Mouse (Mus musculus) stomach, embryonic 14.5 days (tissue): ENCODE measurements around the gene Coro2b. TPM values are rescaled to one million over a fixed set of nuclear protein-coding genes. Genes with fewer than 3 reads are reported as not detected.

Experiments used
- ATAC-seq: fragments of 200-750 bp; cut with Nextera tagmentation; 2 replicates; pipeline ENCODE4 v1.8.0; 2017; ENCODE audit warnings: low read depth, moderate TSS enrichment; ENCODE audit not compliant: insufficient number of reproducible peaks, insufficient read depth, low FRiP score
- H3K27ac ChIP-seq: fragments of 300-500 bp; sonication (generic); 2 replicates; pipeline ENCODE4 v1.5.1; 2014; ENCODE audit warnings: mild to moderate bottlenecking, low read length, moderate library complexity, mixed read lengths
- H3K27me3 ChIP-seq: fragments of 300-500 bp; sonication (generic); 2 replicates; pipeline ENCODE4 v1.6.1; 2014; ENCODE audit warnings: low read length, control low read depth, mixed read lengths; ENCODE audit not compliant: control insufficient read depth, insufficient read depth
- H3K36me3 ChIP-seq: fragments of 300-500 bp; sonication (generic); 2 replicates; pipeline ENCODE4 v1.6.1; 2014; ENCODE audit warnings: mild to moderate bottlenecking, control low read depth, low read length, moderate library complexity, mixed read lengths; ENCODE audit not compliant: control insufficient read depth, insufficient read depth
- H3K4me1 ChIP-seq: fragments of 300-500 bp; sonication (generic); 2 replicates; pipeline ENCODE4 v1.6.1; 2014; ENCODE audit warnings: low read length, control low read depth, mixed read lengths; ENCODE audit not compliant: control insufficient read depth, insufficient read depth
- H3K4me2 ChIP-seq: fragments of 300-500 bp; sonication (generic); replicated peaks from 2 replicates; pipeline ENCODE4 v1.6.1; 2014; ENCODE audit warnings: low read depth, low read length, control low read depth
- H3K4me3 ChIP-seq: fragments of 300-500 bp; sonication (generic); 2 replicates; pipeline ENCODE4 v1.5.1; 2014; ENCODE audit warnings: low read depth, low read length, control low read depth
- H3K9ac ChIP-seq: fragments of 300-500 bp; sonication (generic); replicated peaks from 2 replicates; pipeline ENCODE4 v1.6.1; 2014; ENCODE audit warnings: low read depth, mild to moderate bottlenecking, control low read depth, low read length, moderate library complexity, mixed read lengths
- H3K9me3 ChIP-seq: fragments of 300-500 bp; sonication (generic); 2 replicates; pipeline ENCODE4 v1.6.1; 2016; ENCODE audit warnings: low read depth, low read length, control low read depth; ENCODE audit not compliant: control insufficient read depth
- WGBS: fragments of 180-500 bp; shearing (Covaris S2); extraction: QIAGEN DNeasy Blood & Tissue Kit; methylation state at CpG from one replicate; pipeline ENCODE4 v1.1.7; 2014; 5-methylcytosine and 5-hydroxymethylcytosine counted together
- polyA plus RNA-seq: library from polyadenylated mRNA; unstranded; fragments of >200 nt; fragmentation: Nextera tagmentation; extraction: Ambion mirVana; gene quantifications from 2 replicates; pipeline ENCODE4 v1.2.1, GENCODE M21; 2014

Coro2b gene
- polyA plus RNA-seq, 1 experiment from 2014 or later, result 13.0 TPM

DNA sequence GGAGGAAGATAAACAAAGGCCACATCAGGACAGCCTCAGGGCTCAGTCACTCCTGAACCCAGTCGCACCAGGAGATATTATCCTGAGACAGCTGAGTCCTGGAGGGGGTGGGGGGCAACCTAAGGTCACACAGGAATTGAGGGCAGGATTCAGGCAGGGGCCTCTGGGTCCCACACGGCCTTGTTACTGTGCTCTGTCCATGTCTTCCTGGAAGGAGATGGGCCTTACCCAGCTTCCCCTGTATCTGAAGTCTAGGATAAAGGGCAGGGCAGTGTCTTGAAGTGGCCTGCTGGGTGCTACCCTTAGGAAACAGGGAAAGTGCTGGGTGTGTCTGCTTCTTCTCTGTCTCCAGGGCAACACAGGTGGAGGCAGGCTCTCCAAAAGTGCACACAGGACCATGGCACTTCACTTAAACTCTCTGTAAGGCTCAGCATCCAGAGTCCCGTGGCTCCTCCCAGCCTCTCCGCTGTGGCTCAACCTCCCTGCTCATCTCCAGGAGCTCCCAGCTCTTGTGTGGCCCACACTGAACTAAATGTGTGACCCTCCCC lies 12.0 kb downstream of the Coro2b start:
- Histone ChIP-seq H3K9me3 (no peaks in the 10 kb centered on the region), H3K9ac (no peak overlapping the region), H3K4me2 (no peak overlapping the region), H3K4me3 (no peak overlapping the region), H3K27me3 (no peaks in the 10 kb centered on the region), H3K4me1 (peaks cover 34% of the 10 kb centered on the region), H3K27ac (no peak overlapping the region), H3K36me3 (no peaks in the 10 kb centered on the region)
- ATAC-seq, result no peak
- WGBS, result 57% methylated on average over 4 of the region's 4 CpGs

DNA sequence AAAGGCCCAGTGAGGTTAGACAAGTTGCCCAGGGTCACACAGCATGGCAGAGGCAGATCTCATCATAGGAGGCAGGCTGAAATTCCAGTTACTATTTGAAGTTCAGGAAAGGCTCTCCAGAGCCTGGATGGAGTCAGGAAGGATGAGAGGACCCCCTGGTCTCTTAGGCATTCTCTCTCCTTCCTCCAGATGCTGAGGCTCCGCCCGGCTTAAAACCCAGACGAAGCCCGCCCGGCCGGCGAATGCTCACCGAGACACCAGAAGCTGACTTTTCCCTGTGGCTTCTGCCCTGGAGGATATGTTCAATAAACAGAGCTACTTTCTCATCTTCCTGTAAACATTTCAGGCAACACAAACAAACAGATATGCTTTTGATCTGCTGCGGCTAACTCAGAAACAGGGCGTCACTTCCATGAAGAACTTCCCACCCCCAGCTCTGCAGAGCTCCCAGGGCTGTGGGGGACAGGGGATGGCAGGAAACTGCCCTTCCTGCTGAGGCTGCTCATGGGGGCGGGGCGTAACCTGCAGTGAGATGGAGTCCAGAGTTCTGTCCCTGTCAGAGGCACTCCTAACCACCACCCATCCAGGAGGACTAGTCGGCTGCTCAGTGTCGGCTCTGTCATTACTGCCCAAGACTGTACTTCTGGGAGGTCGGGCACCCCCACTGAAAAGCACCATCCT lies 13.9 kb downstream of the Coro2b start:
- Histone ChIP-seq H3K27me3 (no peaks in the 10 kb centered on the region), H3K27ac (peak overlapping the region; percentile 49; the same call in 1 of the 2 replicates), H3K36me3 (no peaks in the 10 kb centered on the region), H3K9ac (no peak overlapping the region), H3K4me2 (no peak overlapping the region), H3K4me3 (no peak overlapping the region), H3K9me3 (no peaks in the 10 kb centered on the region), H3K4me1 (peaks cover 34% of the 10 kb centered on the region)
- ATAC-seq, result no peak; the same call in 1 of the 2 replicates
- WGBS, result 27% methylated on average over 15 of the region's 15 CpGs

DNA sequence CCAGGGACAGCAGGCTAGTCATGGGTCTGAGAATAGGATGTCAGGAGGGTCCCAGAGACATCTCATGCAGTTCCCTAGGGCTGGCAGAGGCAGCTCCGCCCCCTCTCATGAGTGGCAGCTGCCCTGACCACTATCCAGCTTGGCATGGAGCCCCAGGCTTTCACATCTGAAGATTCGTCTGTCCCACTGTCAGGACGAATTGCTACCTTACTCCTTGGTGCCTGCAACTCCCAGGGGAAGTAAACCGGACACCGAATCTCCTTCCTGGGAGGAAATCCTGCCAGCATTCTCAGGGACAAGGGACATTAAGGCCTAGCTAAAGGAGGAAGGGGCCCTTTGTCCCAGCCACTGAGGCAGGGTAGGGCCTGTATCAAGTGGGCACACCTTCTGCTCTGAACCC lies 14.6 kb downstream of the Coro2b start:
- H3K4me3 ChIP-seq, result no peak overlapping the region
- 58% methylated on average over 5 of the region's 5 CpGs for WGBS
- H3K27ac ChIP-seq, result peak overlapping the region; percentile 49; the same call in 1 of the 2 replicates
- H3K27me3 ChIP-seq, result no peaks in the 10 kb centered on the region
- ATAC-seq, result no peak
- no peak overlapping the region for H3K9ac ChIP-seq
- H3K4me1 ChIP-seq, result peaks cover 34% of the 10 kb centered on the region
- H3K9me3 ChIP-seq, result no peaks in the 10 kb centered on the region
- no peaks in the 10 kb centered on the region for H3K36me3 ChIP-seq
- H3K4me2 ChIP-seq, result no peak overlapping the region

DNA sequence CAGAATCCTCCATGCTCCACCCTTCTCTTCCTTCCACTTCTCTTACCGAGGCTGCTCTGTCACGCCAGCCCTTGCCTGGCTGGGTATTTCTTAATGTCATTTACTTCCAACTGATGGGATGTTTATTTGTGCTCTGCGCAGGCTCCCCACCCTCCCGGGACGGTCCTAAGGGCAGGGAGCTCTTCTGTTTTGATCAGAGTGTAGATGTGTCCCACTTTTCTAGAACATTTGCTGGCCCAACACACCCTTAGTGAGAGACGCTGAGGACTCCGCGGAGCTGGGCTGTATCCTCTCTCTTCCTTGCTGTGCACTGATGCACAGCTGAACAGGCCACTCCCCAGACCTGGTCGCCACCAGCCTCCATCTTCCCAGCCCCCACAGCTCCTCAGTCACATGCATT lies 15.3 kb downstream of the Coro2b start:
- no peak overlapping the region for H3K4me3 ChIP-seq
- no peak overlapping the region for H3K4me2 ChIP-seq
- no peaks in the 10 kb centered on the region for H3K36me3 ChIP-seq
- no peak overlapping the region for H3K9ac ChIP-seq
- 0 out of 2 replicates have a peak overlapping the region, but pooled peaks have one; percentile 1 for H3K27ac ChIP-seq
- no peak for ATAC-seq
- H3K27me3 ChIP-seq, result no peaks in the 10 kb centered on the region
- peaks cover 27% of the 10 kb centered on the region for H3K4me1 ChIP-seq
- H3K9me3 ChIP-seq, result no peaks in the 10 kb centered on the region
- 48% methylated on average over 9 of the region's 9 CpGs for WGBS

DNA sequence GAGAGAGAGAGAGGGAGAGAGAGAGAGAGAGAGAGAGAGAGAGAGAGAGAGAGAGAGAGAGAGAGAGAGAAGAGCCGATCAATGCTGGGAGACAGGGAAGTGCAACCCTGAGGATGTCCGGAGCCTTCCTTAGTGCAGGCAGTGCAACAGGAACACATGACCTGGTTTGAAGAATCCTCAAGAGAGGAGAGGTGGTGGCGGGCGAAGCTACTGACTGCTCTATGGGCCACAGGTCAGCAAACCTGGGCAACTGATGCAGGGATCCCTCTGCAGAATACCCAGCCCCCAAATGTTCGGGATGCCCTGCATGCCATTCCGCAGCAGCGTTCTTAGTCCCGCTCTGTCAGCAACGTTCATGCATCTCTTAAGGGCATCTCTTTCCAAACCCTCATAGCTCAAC lies 15.9 kb downstream of the Coro2b start:
- no peaks in the 10 kb centered on the region for H3K36me3 ChIP-seq
- 44% methylated on average over 9 of the region's 9 CpGs for WGBS
- no peak for ATAC-seq
- no peaks in the 10 kb centered on the region for H3K9me3 ChIP-seq
- no peak overlapping the region for H3K4me2 ChIP-seq
- no peaks in the 10 kb centered on the region for H3K27me3 ChIP-seq
- no peak overlapping the region for H3K4me3 ChIP-seq
- no peak overlapping the region for H3K9ac ChIP-seq
- H3K27ac ChIP-seq, result no peak overlapping the region
- H3K4me1 ChIP-seq, result peaks cover 24% of the 10 kb centered on the region

DNA sequence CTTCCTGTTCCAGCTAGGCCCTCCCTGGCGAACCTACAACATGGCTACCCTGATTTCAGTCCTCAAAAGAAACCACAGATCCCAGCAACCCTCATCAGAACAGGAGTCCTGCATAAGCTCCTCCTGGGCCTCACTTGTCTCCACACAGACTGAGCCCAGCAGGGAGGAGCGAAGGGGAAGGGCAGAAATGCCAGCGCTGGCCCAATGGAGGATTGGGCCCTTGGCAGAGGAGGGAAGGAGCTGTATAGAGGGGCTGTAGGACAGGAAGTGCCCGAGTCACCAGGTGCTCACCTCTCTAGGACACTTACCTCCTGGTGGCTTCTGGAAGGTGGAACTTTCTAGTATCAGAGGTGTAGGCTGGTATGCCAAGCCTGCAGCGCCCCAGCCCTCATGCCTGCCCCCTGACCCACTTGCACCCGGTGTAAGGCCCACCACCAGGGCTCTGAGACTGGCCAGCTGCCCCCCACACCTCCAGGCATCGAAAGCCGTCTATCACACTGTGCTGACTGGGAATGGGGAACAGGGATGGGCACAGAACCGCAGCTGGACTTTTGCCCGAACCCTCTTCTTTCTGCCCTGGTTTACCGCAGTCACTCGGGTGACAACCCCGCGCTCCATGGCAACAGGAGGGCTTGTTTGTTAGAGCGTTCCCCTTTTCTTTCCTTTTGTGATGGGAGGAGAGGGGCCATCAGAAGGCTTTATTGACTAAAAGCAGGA lies 16.9 kb downstream of the Coro2b start:
- H3K9me3 ChIP-seq, result no peaks in the 10 kb centered on the region
- no peak for ATAC-seq
- no peak overlapping the region for H3K4me3 ChIP-seq
- no peaks in the 10 kb centered on the region for H3K27me3 ChIP-seq
- peaks cover 25% of the 10 kb centered on the region for H3K4me1 ChIP-seq
- no peaks in the 10 kb centered on the region for H3K36me3 ChIP-seq
- H3K4me2 ChIP-seq, result no peak overlapping the region
- H3K27ac ChIP-seq, result no peak overlapping the region
- WGBS, result 70% methylated on average over 15 of the region's 15 CpGs
- H3K9ac ChIP-seq, result no peak overlapping the region

DNA sequence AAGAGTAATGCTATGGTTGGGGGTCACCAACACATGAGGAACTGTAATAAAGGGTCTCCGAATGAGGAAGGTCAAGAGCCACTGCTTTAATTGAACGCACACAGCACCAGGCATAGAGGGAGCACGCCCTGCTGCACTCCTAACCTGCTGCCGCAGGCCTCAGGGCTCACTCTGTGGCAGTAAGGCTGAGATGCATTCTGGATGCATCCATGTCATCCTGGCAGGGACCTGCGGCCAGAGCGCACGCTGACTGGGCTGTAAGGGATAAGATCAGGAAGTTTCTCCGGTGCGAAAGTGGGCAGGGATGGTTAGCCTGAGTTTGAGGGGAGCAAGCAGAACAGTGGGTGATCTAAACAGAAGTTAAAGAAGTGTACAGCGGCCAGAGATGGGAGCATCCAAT lies 17.5 kb downstream of the Coro2b start:
- no peak overlapping the region for H3K4me2 ChIP-seq
- ATAC-seq, result no peak
- no peak overlapping the region for H3K4me3 ChIP-seq
- no peak overlapping the region for H3K9ac ChIP-seq
- no peaks in the 10 kb centered on the region for H3K9me3 ChIP-seq
- H3K36me3 ChIP-seq, result no peaks in the 10 kb centered on the region
- WGBS, result 92% methylated on average over 10 of the region's 10 CpGs
- peaks cover 30% of the 10 kb centered on the region for H3K4me1 ChIP-seq
- no peaks in the 10 kb centered on the region for H3K27me3 ChIP-seq
- H3K27ac ChIP-seq, result no peak overlapping the region

DNA sequence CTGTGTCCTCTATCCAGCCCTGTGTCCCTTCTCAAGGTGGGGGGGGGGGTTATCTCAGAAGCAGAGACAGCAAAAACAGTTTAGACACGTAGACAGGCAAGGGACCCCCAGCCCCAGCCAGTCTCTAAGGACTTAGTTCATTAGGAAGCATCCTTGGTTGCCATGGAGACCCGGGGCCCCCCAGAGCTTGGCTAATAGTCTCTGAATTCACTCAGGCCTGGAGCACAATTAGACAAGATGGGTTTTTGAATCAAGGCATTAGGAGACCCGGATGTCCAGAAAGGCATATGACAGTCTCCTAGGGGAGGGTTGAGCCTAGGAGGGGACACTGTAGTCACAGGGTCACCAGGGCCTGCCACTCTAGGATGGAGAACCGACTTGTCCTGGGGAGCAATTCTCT lies 18.3 kb downstream of the Coro2b start:
- no peaks in the 10 kb centered on the region for H3K27me3 ChIP-seq
- no peak for ATAC-seq
- peaks cover 29% of the 10 kb centered on the region for H3K4me1 ChIP-seq
- no peaks in the 10 kb centered on the region for H3K36me3 ChIP-seq
- WGBS, result 73% methylated on average over 4 of the region's 4 CpGs
- no peaks in the 10 kb centered on the region for H3K9me3 ChIP-seq
- no peak overlapping the region for H3K4me2 ChIP-seq
- no peak overlapping the region for H3K27ac ChIP-seq
- no peak overlapping the region for H3K4me3 ChIP-seq
- H3K9ac ChIP-seq, result no peak overlapping the region
